Mouse (Mus musculus): Measurements from ENCODE around the gene Arhgef7.

DNA sequence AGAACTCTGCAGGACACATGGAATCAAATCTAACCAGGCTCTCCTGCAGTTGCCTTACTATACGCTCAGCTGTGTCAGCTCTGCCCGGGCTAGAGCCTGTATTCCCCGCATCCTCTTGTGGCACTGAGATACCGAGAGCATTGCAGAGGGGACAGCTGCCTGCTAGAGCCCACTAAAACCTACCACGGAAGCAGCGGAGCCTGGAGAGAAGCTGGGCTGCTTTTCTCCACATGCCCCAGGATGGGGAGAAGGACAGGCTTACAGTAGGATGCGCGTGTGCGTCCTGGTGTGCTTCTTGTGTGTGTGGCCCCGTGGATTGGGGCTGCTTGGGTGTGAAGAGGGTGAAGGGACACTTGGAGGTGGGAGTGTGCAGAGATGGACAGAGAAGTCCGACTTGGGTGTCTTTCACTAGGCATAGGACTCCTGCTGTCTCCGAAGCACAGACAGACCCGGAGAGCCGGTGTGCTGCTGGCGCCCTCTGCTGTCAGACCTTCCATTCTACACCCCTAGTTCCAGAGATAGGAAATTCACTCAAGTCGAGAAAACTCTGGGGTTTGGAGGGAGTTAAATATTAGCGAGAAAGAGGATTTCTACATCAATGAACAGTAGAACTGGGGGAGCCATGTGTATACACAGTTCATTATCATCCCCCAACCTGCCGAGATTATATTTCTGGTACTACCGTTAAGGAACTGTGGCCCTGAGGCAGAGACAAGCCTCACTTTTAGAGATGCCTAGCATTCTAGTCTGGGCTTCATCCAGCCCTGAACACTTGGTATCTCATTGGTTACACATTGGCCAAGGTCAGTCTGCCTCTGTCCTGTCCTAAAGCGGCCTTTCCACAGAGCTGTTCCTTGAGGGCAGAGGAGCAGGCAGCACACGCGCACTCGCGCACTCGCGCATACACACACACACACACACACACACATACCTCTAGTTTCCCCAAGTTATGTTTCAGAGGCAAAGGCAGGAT, 27.2 kb upstream of the Arhgef7 start:
- TF ChIP-seq POLR2A (IDR thresholded peaks at IDR 0.05; ENCODE audit: low read depth, low read length) = no peak
- peak; percentile 91 for TF ChIP-seq CTCF (IDR thresholded peaks at IDR 0.05; ENCODE audit: extremely low read depth, insufficient read length, insufficient replicate concordance, low read depth, low read length)

All from small intestine, adult 2 months (tissue).